Mouse (Mus musculus) adrenal gland (tissue): ENCODE data around the gene Pax5.

Experiments used
- intact Hi-C: fragments of 180-260 bp; cut with DNase I; formaldehyde crosslinking; loops from one replicate; pipeline ENCODE4 v1.15.1; 2025
- long read RNA-seq, 2 experiments: library from polyadenylated mRNA; unstranded; transcript quantifications; one replicate each; pipeline ENCODE4 v2.0.0; 2020; ENCODE audit warnings: borderline replicate concordance in 1 of 2; ENCODE audit not compliant: insufficient replicate concordance in 1 of 2

Pax5 gene
- long read RNA-seq, experiment 1: 0 reads
- long read RNA-seq, experiment 2: 0 reads

DNA sequence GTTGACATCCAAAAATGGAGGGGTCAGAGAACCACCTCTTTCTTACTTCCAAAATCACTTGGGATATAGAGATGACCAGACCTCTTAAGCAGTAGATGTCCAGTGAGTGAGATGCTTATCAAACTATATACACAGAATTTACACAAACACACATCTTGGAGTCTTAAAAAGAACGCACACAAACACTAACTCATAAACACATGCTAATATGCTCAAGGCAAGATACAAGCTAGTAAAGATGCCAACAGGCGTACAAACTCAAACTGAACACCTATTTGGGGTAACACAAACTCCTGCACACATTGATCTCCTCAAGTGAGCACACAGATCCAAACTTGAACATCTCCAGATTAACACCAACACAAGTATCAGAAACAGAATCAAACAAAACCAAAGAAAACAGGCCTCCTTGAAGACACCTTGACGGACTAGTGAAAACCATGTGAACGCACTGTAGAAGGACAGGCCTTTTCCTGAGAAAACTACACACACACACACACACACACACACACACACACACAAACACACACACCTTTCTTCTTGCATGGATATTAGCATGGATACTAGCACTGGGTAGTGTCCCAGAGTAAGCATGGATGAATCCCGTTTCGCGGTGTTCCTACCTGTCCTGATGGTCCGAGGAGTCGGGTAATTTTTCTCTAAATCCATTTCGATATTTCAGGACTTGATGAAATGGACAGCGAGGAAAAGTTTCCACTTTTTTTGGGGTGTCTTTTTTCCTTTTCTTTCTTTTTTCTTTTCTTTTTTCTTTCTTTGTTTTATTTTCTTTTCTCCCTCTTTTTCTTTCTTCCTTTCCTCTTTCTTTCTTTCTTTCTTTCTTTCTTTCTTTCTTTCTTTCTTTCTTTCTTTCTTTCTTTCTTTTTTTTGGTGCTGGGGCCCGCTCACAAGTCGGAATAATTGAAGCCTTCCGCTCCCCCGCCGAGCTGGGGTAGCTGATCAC, at the start of gene Pax5:
TSS of gene Pax5 (minus strand) at position 748 of the 961 bp plus-strand sequence.
- intact Hi-C loops: no loop called here

DNA sequence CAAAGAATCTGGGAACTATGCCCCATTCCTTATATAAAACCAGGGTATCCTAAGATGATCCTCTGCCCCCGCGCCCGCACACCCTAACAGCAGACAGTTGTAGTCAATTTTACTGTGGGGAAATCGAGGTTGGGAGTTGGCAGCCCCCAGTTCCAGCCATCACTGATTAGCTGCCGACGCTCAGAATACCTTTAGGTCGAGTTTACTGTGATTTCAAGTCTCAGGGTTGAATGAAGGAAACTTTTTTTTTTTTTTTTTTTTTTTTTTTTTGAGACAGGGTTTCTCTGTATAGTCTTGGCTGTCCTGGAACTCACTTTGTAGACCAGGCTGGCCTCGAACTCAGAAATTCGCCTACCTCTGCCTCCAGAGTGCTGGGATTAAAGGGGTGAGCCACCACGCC, 46.8 kb upstream of the Pax5 start:
- intact Hi-C loops: loop anchor here (5.0 kb wide), 1 partner anchor 150 kb away; no protein-coding TSS in a partner anchor

GRCm38 (mm10) chr4:44756134-44756951, 46.1 kb upstream of the Pax5 start:
- intact Hi-C loops: loop anchor here (5.0 kb wide), 1 partner anchor 151 kb away; no protein-coding TSS in a partner anchor

- intact Hi-C loops: loop anchor here (5.0 kb wide), 1 partner anchor 152 kb away; no protein-coding TSS in a partner anchor
These were observed 45.4 kb upstream of the Pax5 start, which contains the start of gene Zcchc7 for GRCm38 (mm10) chr4:44755553-44756133. Zcchc7 (plus strand) TSS chr4:44755877.

GRCm38 (mm10) chr4:44740471-44740870, 30.2 kb upstream of the Pax5 start:
- intact Hi-C loops: no loop called here

DNA sequence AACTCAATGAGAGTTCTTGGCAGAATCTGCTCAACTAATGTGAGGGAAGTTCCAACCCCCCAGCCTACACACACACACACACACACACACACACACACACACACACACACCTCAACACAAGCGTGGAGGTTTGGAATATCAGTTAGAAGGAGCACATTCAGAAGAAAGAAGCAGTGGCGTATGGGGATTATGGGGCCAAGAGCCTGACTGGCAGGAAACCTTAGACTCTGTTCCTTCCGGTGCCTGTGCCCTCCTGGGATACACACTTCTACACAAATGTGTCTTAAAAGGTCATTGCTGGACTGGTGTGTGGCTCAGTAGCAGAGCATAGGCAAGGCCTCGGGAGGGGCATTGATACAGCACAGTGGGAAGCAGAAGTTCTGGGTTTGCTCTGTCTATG, 10.9 kb upstream of the Pax5 start:
- intact Hi-C loops: no loop called here

DNA sequence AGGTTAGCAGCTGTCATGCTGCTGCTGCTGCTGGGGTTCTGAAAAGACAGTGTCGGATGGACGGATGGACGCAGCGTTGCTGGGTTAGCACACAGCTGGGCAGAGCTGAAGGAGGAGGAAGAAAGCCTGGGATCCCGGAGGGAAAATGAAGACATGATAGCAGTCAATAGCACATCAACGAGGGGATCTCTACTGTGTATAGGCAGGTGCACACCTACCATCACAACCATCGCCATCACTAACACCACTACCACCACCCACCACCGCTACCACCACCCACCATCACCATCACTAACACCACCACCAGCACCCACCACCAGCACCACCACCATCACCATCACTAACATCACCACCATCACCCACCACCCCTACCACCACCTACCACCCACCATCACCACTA, 9.8 kb upstream of the Pax5 start:
- intact Hi-C loops: no loop called here

DNA sequence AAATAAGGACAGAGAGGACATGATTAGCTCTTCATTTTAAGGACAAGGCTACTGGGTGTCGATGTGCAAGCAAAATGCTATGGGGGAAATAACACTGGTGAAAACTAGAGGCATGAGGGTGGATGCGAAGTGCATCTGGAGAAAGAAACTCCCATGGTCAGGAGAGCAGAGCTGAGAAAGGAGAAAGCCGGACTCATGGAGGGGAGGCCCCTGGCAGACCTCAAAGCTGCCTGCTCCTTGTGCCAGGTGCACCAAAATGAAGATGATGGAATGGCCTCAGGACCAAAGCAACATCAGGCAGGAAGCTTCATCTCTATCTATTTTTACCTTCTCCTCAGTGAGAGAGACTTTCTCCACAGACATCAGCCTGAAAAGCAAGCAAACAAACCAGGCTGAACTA, 7.4 kb upstream of the Pax5 start:
- intact Hi-C loops: no loop called here

- intact Hi-C loops: no loop called here
These were observed 6.1 kb upstream of the Pax5 start for GRCm38 (mm10) chr4:44716391-44716790.

DNA sequence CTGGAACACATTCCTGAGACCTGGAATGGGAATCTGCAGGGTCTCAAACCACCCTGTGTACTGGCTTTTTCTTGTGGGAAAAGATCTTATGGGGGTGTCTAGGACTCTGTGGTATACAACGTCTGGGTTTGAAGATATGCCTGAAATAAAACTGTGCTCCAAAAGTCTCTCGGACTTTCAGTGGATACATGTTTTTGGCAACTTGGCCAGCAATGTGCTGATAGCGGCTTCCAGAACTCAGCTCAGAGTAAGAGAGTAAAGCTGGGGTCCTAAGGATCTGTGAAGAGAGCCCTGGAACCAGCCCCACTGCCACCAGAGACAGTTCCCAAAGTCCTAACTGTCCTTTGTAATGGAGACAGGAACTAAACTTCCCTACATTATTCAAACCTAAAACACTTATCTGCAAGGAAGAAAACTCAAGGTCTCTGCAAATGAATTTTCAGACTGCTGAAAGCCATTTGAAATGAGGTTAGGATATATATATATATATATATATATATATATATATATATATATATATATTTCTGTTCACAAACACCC, 5.4 kb upstream of the Pax5 start:
- intact Hi-C loops: no loop called here

DNA sequence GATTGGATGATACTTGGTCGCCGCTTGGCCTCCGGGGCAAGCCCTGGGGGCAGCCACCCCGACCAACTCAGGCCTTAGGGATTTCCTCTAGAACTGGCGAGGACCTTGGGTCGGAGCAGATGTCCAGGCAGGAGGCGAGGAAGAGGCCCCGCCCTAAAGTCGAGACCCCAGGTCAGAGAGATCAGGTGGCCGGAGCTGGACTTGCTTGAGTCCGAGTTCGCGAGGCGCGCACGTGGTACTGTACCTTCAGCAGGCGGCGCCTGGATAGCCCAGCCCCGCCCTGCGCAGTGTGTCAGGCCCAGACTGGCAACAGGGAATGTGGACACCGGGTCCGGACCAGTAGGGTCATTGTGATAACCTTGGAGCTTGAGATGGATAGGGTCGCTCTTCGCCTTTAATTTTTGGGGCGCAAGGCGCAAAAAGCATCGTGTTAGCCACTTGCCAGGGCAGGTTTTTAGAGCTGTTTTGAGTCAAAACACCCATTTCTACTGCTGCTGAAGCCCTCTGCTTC, 3.9 kb upstream of the Pax5 start:
- intact Hi-C loops: no loop called here

DNA sequence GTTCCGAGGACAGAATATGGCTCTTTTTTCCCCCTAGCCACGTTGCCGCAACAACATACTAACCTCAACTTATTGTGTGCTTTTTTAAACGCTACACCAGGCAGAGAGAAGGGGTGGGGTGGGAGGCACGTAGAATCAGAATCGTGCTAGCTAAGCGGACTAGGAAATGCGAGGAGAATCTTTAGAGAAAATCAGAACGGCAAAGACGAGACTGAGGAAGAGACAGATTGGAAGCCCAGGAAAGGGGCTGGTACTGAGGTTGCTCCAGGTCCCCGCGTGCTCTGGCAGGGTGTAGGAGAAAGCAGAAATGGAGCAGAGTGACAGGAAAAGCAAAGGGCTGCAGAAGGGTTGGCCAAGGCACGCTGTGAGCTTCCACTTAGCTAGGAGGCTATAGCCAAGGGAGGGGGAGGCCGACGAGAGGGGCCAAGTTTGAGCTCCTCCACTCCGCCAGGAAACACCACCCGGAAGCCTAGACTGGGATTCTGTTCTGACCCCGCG, 3.3 kb upstream of the Pax5 start:
- intact Hi-C loops: no loop called here

GRCm38 (mm10) chr4:44712786-44713553, 2.7 kb upstream of the Pax5 start:
- intact Hi-C loops: no loop called here

- intact Hi-C loops: no loop called here
These were observed 1.9 kb upstream of the Pax5 start for GRCm38 (mm10) chr4:44712051-44712700.

DNA sequence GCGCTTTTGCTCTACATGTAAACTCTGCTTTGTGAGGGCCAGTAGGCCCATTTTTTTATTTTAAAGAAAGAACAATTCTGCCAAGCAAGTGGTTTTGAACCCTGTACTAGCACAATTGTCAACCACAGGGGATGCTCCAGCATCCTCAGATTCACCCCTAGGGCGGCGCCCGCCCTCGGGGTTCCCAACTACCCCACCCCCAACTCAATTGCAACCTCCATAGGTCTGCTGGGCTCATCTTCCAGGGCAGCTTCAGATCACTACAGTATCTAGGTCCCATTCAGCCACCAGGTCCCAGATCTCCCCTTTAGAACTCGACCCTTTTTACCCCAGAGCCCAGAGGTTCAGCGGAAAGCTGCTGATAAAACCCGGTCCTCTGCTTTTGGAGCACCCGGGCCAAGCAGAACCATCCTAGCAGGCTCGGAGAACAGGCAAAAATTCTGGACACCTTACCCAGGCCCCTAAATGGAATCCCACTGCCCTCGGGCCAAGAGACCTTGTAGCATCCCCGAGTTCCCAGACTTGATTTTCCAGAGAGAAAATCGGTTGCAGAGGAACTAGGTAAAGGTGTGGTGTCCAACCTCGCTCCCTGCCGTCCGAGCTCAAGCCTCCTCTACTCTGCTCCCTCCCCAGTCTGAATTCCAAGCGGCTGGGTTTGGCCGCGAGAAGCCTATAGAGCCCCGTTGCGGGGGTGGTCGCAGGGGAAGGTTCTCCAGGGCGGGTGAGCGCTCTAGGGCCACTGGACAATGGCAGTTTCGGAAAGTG, 1.0 kb upstream of the Pax5 start:
- intact Hi-C loops: no loop called here

DNA sequence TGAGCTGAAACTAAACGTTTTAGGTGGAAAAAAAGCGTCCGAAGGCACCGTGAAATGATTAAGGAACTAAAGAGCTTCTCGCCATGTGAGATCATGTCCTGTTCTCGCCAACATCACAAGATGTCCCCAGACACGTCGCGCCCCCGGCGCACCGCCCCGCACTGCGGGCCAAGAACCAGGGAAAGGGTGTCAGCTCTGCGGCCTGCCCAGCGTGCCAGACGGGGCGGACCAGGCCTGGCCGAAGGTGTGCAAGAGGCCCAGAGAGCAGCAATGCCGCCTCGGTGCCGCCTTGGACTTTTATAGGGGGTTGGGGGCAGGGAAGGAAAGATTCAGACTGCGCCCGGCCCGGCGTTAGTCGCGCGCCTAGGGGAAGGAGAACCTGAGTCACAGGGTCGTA, 412 bp upstream of the Pax5 start:
- intact Hi-C loops: no loop called here

- intact Hi-C loops: no loop called here
These were observed 1.1 kb downstream of the Pax5 start for GRCm38 (mm10) chr4:44709091-44709695.

DNA sequence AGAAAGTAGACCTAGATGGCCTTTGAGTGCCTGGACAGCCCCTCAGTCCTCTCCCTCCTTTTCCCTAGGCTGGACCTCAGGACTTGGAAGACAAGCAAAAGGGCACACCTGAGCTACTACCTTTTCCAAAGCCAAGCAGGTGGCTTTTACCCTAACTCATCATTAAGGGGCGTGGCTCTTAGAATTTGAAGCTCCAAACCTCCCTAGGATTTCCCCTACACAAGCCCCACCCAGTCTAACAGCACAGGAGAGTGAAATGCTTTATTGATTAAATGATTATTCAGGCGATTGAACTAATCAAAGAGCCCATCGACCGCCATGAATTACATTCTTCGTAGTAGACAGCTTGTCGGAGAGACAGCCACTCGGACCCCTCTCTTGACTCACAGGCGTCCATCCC, 2.0 kb downstream of the Pax5 start:
- intact Hi-C loops: no loop called here
